Mouse (Mus musculus) cerebellum, adult 2 months (tissue): ENCODE results near the gene Gins3. TPM values are rescaled to one million over a fixed set of nuclear protein-coding genes. Genes with fewer than 3 reads are reported as not detected.
"Not testable (repeated sequence)": the region's sequence is repeated elsewhere in the genome, so short reads cannot be mapped to it uniquely, and the experiment has no call there.

Experiments
- DNase-seq, 2 experiments: peaks; one replicate each; pipeline ENCODE4 v3.0.0; 2021
- H3K27ac ChIP-seq: fragments of 200-500 bp; 2 replicates; pipeline ENCODE4 v1.5.1; 2012; ENCODE audit warnings: low read length, control low read depth, inconsistent platforms; ENCODE audit not compliant: insufficient read depth
- H3K27me3 ChIP-seq: fragments of 200-500 bp; 2 replicates; pipeline ENCODE4 v1.6.1; 2012; ENCODE audit warnings: inconsistent platforms, mild to moderate bottlenecking, low read length, moderate library complexity; ENCODE audit not compliant: control insufficient read depth, insufficient read depth
- H3K4me1 ChIP-seq: fragments of 200-500 bp; 2 replicates; pipeline ENCODE4 v1.6.1; 2011; ENCODE audit warnings: low read length; ENCODE audit not compliant: control insufficient read depth, insufficient read depth
- H3K4me3 ChIP-seq: fragments of 200-500 bp; replicated peaks from 2 replicates; pipeline ENCODE3; 2011; ENCODE audit warnings: mild to moderate bottlenecking, low read depth, low read length, control low read depth; ENCODE audit not compliant: insufficient read depth
- CTCF ChIP-seq: fragments of 200-500 bp; IDR thresholded peaks from 2 replicates; pipeline ENCODE4 v1.5.1; 2011; ENCODE audit warnings: low read depth, mild to moderate bottlenecking, control low read depth, low read length, moderate library complexity, borderline replicate concordance; ENCODE audit not compliant: insufficient read depth
- POLR2A ChIP-seq: fragments of 200-500 bp; IDR thresholded peaks from 2 replicates; pipeline ENCODE4 v1.6.1; 2011; ENCODE audit warnings: low read length, control low read depth, borderline replicate concordance; ENCODE audit not compliant: insufficient read depth
- WGBS: fragments of 180-500 bp; shearing (Covaris S2); methylation state at CpG from one replicate; pipeline ENCODE4 v1.1.7; 2018; 5-methylcytosine and 5-hydroxymethylcytosine counted together
- polyA plus RNA-seq: library from polyadenylated mRNA; depleted of rRNA; stranded (reverse); fragments of >200 nt; gene quantifications from 2 replicates; pipeline ENCODE4 v1.2.3, GENCODE M21; 2012

The Gins3 gene
- polyA plus RNA-seq, 1 experiment, result 3.0 TPM

DNA sequence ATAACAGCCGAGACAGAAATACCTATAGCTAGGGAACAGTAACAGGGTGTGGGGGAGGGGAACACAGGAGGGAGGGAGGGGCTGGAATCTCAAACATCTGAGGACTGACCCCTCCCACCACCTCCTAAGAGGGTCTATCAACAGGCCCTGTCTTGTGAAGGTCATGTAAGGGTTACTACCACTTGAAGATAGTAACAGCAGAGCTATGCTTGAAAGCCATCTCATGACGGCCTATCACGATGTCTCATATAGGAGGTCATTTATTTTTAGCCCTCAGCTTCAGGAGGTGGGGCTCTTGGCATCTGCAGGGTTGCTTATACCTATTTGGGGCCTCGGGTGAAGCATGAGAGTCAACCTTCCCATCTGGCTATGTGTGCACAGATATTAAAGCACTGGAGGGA, 36.4 kb upstream of the Gins3 start:
- Histone ChIP-seq H3K27me3 (no peaks in the 10 kb centered on the region), H3K4me3 (no peak overlapping the region), H3K4me1 (no peaks in the 10 kb centered on the region), H3K27ac (no peak overlapping the region)
- DNase-seq, result no peak
- TF ChIP-seq POLR2A (no peak), CTCF (no peak)
- 60% methylated on average over 4 of the region's 4 CpGs for WGBS

DNA sequence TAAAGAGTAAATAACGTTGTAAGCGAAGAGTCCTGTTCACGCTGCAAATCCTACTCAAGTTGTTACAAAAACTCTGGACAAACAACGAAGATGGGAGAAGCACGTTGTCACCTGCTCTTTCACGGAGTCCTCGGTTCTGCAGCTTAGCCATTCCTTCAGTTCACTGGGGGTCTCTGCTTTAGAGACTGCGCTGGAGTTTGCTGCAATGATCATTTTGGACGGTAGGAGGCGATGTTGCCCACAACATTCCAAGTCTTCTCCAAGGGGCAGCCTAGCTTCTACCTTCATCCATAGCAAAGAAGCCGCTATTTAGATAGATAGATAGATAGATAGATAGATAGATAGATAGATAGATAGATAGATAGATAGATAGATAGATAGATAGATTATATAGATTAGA, 33.4 kb upstream of the Gins3 start:
- H3K27ac ChIP-seq, result no peak overlapping the region
- peak; percentile 34 to 70 for DNase-seq
- 8% methylated on average over 11 of the region's 11 CpGs for WGBS
- peak; percentile 78 for TF ChIP-seq CTCF
- no peak for TF ChIP-seq POLR2A
- no peaks in the 10 kb centered on the region; the same call in 1 of the 2 replicates for H3K27me3 ChIP-seq
- H3K4me1 ChIP-seq, result no peaks in the 10 kb centered on the region
- peak overlapping the region; percentile 43 for H3K4me3 ChIP-seq

DNA sequence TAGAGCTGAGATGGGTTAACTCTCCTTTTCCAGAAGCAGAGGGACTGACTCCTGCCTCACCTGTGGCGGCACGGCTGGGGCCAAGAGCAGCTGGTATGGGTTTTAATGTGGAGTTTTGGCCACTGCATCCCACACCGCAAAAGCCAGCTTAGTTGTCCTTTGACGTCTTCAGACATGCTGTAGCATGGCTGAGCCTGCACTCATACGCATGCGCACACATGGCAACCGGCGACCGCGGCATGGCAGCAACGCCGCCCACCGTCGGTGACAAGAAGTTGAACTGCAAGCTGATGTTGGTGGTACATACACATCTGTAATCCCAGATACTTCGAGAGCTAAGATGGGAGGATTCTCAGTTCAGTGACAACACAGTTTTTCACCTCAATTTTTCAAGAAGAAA, 31.9 kb upstream of the Gins3 start:
- no peaks in the 10 kb centered on the region for H3K4me1 ChIP-seq
- TF ChIP-seq CTCF (no peak), POLR2A (no peak)
- no peaks in the 10 kb centered on the region; the same call in 1 of the 2 replicates for H3K27me3 ChIP-seq
- no peak for DNase-seq
- H3K27ac ChIP-seq, result no peak overlapping the region
- H3K4me3 ChIP-seq, result no peak overlapping the region
- WGBS, result 74% methylated on average over 15 of the region's 15 CpGs

DNA sequence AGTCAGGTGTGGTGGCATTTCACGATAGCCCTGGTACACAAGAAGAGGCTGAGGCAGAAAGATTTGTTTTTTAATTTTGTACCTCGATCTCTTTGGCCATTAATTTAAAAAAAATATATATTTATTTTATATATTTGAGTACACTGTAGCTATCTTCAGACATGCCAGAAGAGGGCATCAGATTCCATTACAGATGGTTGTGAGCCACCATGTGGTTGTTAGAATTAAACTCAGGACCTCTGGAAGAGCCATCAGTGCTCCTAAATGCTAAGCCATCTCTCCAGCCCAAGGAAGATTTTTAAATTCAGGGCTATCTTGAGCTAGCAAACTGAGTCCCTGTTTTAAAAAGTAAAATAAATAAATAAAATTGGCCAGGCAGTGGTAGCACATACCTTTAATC, 31.1 kb upstream of the Gins3 start:
- no peak overlapping the region for H3K4me3 ChIP-seq
- no peak for DNase-seq
- WGBS, result 76% methylated on average over 2 of the region's 2 CpGs
- H3K27ac ChIP-seq, result no peak overlapping the region
- no peaks in the 10 kb centered on the region; the same call in 1 of the 2 replicates for H3K27me3 ChIP-seq
- no peak for TF ChIP-seq POLR2A
- H3K4me1 ChIP-seq, result no peaks in the 10 kb centered on the region

DNA sequence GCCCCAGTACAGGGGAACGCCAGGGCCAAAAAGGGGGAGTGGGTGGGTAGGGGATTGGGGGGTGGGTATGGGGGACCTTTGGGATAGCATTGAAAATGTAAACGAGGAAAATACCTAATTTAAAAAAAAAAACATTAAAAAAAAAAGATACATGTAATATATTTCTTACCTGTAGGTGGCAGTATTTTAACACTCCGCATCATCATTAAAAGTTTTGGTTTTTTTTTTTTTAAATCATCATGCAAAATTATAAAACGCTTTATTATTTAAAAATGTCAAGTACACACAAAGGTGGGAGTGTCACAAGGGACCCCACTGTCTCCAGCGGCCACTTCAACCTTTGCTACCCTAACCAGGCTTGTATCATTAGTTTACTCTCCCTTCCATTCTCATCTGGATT, 26.7 kb upstream of the Gins3 start:
- H3K4me1 ChIP-seq, H3K27me3 ChIP-seq, H3K27ac ChIP-seq, DNase-seq, H3K4me3 ChIP-seq: not testable (repeated sequence)
- WGBS, result 11% methylated on average over 4 of the region's 5 CpGs

DNA sequence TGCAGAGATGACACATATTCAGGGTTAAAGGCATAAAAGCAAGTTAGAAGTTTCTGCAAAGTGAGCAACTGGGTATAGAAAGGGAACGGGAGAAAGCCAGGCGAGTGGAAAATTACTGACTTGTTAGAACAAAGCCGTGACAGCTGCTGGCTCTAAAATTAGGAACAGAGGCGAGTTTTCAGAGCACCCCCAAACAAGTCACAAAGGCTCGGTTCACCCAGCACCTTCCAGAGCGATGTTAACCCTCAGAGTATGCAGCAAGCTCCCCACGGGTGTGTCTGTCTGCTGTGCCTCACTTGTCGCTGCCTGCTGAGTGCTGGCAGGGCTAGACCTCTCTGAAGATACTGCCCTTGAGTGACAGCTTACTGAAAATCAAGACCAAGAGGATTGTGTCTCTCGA, 26.0 kb upstream of the Gins3 start:
- H3K4me3 ChIP-seq, result no peak overlapping the region
- WGBS, result 15% methylated on average over 9 of the region's 9 CpGs
- no peaks in the 10 kb centered on the region for H3K4me1 ChIP-seq
- TF ChIP-seq CTCF (no peak), POLR2A (no peak)
- H3K27me3 ChIP-seq, result no peaks in the 10 kb centered on the region; the same call in 1 of the 2 replicates
- H3K27ac ChIP-seq, result no peak overlapping the region
- peak in 1 of 2 experiments; percentile 4 for DNase-seq

DNA sequence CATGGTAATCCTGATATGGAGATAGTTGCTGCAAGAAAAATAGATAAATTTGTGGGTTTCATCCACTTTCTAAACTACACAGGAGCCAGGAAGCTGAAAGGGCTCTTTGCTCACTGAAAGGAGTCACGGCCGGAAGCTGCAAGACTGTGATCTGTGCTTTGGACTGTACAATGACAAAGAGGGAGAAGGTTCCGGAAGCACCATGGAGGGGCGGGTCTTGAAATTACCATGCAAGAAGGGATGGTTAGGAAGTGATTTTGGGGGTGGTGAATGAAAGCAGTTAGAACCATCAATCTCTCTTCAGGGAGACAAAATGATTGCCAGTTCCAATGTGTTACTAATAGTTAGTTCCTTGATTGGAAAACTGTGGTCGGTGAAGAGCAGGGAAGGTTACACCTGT, 23.8 kb upstream of the Gins3 start:
- no peak overlapping the region for H3K4me3 ChIP-seq

DNA sequence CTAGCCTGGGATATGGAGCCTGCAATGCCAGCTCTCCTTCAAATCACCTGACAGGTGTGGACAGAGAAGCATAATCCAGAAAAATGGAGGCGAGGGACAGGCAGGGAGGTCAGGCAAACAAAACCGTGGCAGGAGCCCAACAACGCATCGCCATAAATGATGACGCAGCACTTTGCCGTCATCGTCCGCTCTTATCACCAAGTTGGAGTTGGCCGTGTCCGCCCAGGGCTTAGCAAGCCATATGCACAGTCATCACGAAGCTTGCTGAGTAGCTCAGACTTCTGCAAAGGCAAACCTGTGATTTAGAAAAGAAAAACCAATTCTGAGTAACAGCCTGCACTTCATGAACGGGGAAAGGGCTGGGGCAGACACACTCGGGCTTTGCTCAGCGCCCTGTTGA, 22.5 kb upstream of the Gins3 start:
- 77% methylated on average over 14 of the region's 14 CpGs for WGBS
- no peak overlapping the region for H3K4me3 ChIP-seq
- no peaks in the 10 kb centered on the region for H3K4me1 ChIP-seq
- TF ChIP-seq CTCF (no peak), POLR2A (no peak)
- DNase-seq, result no peak
- H3K27me3 ChIP-seq, result no peaks in the 10 kb centered on the region
- H3K27ac ChIP-seq, result no peak overlapping the region

More for the DNA sequence above, 23.8 kb upstream of the Gins3 start:
- Histone ChIP-seq H3K27me3 (no peaks in the 10 kb centered on the region), H3K27ac (no peak overlapping the region), H3K4me1 (no peaks in the 10 kb centered on the region)
- no peak for DNase-seq
- WGBS, result 87% methylated on average over 5 of the region's 5 CpGs
- TF ChIP-seq CTCF (no peak), POLR2A (no peak)

DNA sequence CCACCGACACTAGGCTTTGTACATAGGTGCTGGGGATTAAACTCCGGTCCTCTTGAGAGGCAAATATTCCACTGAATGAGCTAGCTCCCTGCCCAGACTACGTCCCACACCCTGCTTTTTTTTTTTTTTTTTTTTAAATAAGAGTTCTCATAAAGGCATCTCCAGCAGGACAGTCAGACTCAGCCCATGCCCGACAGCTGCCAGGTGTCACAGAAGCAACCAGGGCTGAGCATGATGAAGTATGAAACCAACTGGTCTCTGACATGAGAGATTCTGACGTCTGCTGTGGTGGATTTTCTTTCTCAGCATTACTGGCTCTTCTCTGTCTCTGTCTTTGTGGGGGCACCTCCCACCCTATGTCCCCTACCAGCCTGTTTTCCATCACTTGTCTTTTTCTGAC, 21.5 kb upstream of the Gins3 start:
- no peak for TF ChIP-seq CTCF
- TF ChIP-seq POLR2A, result no peak
- no peak overlapping the region for H3K4me3 ChIP-seq

More for the DNA sequence above, 21.5 kb upstream of the Gins3 start:
- no peak overlapping the region for H3K27ac ChIP-seq
- no peaks in the 10 kb centered on the region for H3K27me3 ChIP-seq
- DNase-seq, result no peak
- H3K4me1 ChIP-seq, result no peaks in the 10 kb centered on the region
- WGBS, result 49% methylated on average over 5 of the region's 5 CpGs
